Mouse (Mus musculus): ENCODE results near the gene Bbs1.

GRCm38 (mm10) chr19:4839149-4839548 lies 67.3 kb downstream of the Bbs1 start, which contains the start of the genes Ccs and Ccdc87:
- TF ChIP-seq SMC3 (IDR thresholded peaks at IDR 0.05; ENCODE audit: low read depth, low read length) (no peak), CTCF (IDR thresholded peaks at IDR 0.05 in 2 of 3, conservative IDR thresholded peaks at IDR 0.05 in 1 of 3; ENCODE audit: control insufficient read depth in 1 of 3, insufficient read depth in 1 of 3, low read depth in 2 of 3, low read length in 3 of 3, poor library complexity in 1 of 3, severe bottlenecking in 1 of 3) (no peak)
